ENCODE assay signal across 19 mouse cellular contexts in the genomic region with DNA sequence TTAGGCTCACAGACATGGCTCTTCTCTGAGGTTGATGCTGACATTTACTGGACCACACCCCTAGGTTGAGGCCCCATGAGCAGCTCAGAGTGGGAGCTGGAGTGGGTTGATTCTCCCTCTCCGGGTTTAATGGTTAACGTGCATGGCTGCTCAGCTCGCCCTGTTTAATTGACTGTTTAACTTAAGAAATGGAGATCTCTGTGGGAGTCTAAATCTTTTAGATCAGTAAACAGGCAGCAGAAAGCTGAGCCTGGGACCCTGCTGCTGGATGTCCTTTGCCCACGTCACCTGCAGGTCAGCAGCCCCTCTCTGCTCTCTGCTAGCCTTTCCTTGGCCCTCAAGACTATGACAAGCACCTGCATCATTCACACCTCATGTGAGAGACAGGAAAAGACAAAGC. TPM values are rescaled to one million over a fixed set of nuclear protein-coding genes. Genes with fewer than 3 reads are reported as not detected.
DNase-seq lines count a peak whose midpoint lies in the region; TF ChIP-seq lines count a peak whose summit lies in the region.
"Had no signal": no experiment of that assay in that cellular context is flagged by ENCODE, and none has a peak within 500 bp of the region (broad histone marks: within the 10 kb centered on the region; RNA-seq: fewer than 3 reads in every experiment).

No protein-coding gene starts in this region.

- WGBS in kidney, adult 2 months = 24% methylated on average over 4 of the region's 4 CpGs

- TF ChIP-seq CTCF in left cerebral cortex, adult 2 months (IDR thresholded peaks at IDR 0.05) = no peak
- TF ChIP-seq CTCF in cortical plate, adult 2 months (IDR thresholded peaks at IDR 0.05; ENCODE audit: extremely low read depth, insufficient read depth, low read length) = no peak
- no peak for TF ChIP-seq CTCF in kidney, adult 2 months (conservative IDR thresholded peaks at IDR 0.05; ENCODE audit: insufficient read depth, insufficient read length, low read depth, low read length)

- intact Hi-C loops in left cerebral cortex, adult 2 months (cut with DNase I) = no loop called here
- intact Hi-C loops in gastrocnemius, postnatal 36 days (cut with DNase I) = no loop called here
- intact Hi-C loops in heart, postnatal 36 days (cut with DNase I) = no loop called here
- intact Hi-C loops in left cerebral cortex, postnatal 36 days (cut with DNase I) = loop anchor here (5.0 kb wide), 1 partner anchor 69 kb away; no protein-coding TSS in a partner anchor

- DNase-seq in left cerebral cortex, adult 2 months (ENCODE audit: extremely low spot score in 1 of 2, low spot score in 2 of 2) = no peak
- DNase-seq in left cerebral cortex, adult 8-10 months (ENCODE audit: low spot score in 2 of 2) = no peak
- peak; percentile 85 for DNase-seq in kidney, adult 2 months
- DNase-seq in kidney, postnatal 25 days = peak; percentile 64 to 80
- DNase-seq in gastrocnemius, postnatal 36 days = no peak
- DNase-seq in heart, postnatal 36 days = no peak
- no peak for DNase-seq in left cerebral cortex, postnatal 36 days (ENCODE audit: low spot score in 2 of 2)
- DNase-seq: cerebellum, postnatal 14 days; forebrain, postnatal 0 days; lung, adult 2 months; retina, postnatal 1 day; thymus, postnatal 36 days had no signal

- no peaks in the 10 kb centered on the region for H3K36me3 ChIP-seq in kidney, adult 2 months (ENCODE audit: control insufficient read depth, insufficient read depth, low read length)
- H3K36me3 ChIP-seq: embryonic facial prominence, embryonic 10.5 days; heart, embryonic 13.5 days; neural tube, embryonic 15.5 days had no signal

- peaks cover 24% of the 10 kb centered on the region for H3K4me1 ChIP-seq in cortical plate, adult 2 months (ENCODE audit: control insufficient read depth, insufficient read depth, low read length)
- peaks cover 15% of the 10 kb centered on the region for H3K4me1 ChIP-seq in kidney, adult 2 months (ENCODE audit: control insufficient read depth, insufficient read depth, low read length)

- peak overlapping the region; percentile 86 for H3K27ac ChIP-seq in left cerebral cortex, adult 2 months
- H3K27ac ChIP-seq in cortical plate, adult 2 months (ENCODE audit: insufficient read depth, low read length) = peak overlapping the region; percentile 58; the same call in 1 of the 2 replicates
- peak overlapping the region; percentile 76 for H3K27ac ChIP-seq in kidney, adult 2 months (ENCODE audit: insufficient read depth, low read depth, low read length)
- H3K27ac ChIP-seq: embryonic facial prominence, embryonic 10.5 days; heart, embryonic 13.5 days; neural tube, embryonic 15.5 days had no signal

- no peak overlapping the region for H3K4me3 ChIP-seq in left cerebral cortex, adult 2 months
- no peak overlapping the region for H3K4me3 ChIP-seq in cortical plate, adult 2 months (ENCODE audit: insufficient read depth, low read length)
- no peak overlapping the region for H3K4me3 ChIP-seq in kidney, adult 2 months (ENCODE audit: insufficient read depth, low read depth, low read length)
- H3K4me3 ChIP-seq: embryonic facial prominence, embryonic 10.5 days; erythroblast, embryonic 14.5 days; heart, embryonic 13.5 days; neural tube, embryonic 15.5 days had no signal

- H3K27me3 ChIP-seq in kidney, adult 2 months (replicated peaks; ENCODE audit: control insufficient read depth, insufficient read depth, low read length) = no peaks in the 10 kb centered on the region
- H3K27me3 ChIP-seq: neural tube, embryonic 15.5 days had no signal

- no peak for TF ChIP-seq POLR2A in cortical plate, adult 2 months (IDR thresholded peaks at IDR 0.05; ENCODE audit: extremely low read depth, insufficient read depth, low read length)
- TF ChIP-seq POLR2A in kidney, adult 2 months (IDR thresholded peaks at IDR 0.05; ENCODE audit: low read depth, low read length) = no peak

RNA-seq across cellular contexts. Expression of a gene that starts 25.6 kb away (rescaled TPM):
- 100 to 1,000 TPM in 1 of 2 experiments, 10 to 100 TPM in 1; 58.6 to 100 TPM for total RNA-seq in left cerebral cortex, adult 2 months (2021)
- 10 to 100 TPM; 76.6 to 98.0 (median 87.1) TPM for total RNA-seq in left cerebral cortex, adult 8-10 months (2022)
- 69.7 and 71.4 TPM in 2 replicates for polyA plus RNA-seq in cortical plate, adult 2 months (2012; rRNA removed)
- polyA plus RNA-seq in kidney, adult 2 months (2012; rRNA removed) = 23.3 and 24.2 TPM in 2 replicates
- 1 to 10 TPM; 2.0 to 2.7 TPM for total RNA-seq in gastrocnemius, postnatal 36 days (2021)
- 1 to 10 TPM; 1.0 to 1.7 TPM for total RNA-seq in heart, postnatal 36 days (2021)
- total RNA-seq in left cerebral cortex, postnatal 36 days (2021) = 100 to 1,000 TPM in 1 of 2 experiments, 10 to 100 TPM in 1; 73.9 to 113 TPM
- total RNA-seq: megakaryocyte-erythroid progenitor cell, adult 5-6 weeks; monocyte, adult 5-6 weeks had no signal
- polyA plus RNA-seq: erythroblast, embryonic 14.5 days had no signal

Comparison
In these comparisons a context has a peak if more than half of its experiments do, and no peak if none do; other contexts are left out.
1. DNase-seq: peak in kidney, adult 2 months (single experiment) and kidney, postnatal 25 days (2 of 2); none in left cerebral cortex, adult 2 months (0 of 2), left cerebral cortex, adult 8-10 months (0 of 2), gastrocnemius, postnatal 36 days (0 of 2), heart, postnatal 36 days (0 of 2) and left cerebral cortex, postnatal 36 days (0 of 2).
2. RNA of a gene that starts 25.6 kb away (total RNA-seq): 73.9 to 113 TPM in left cerebral cortex, postnatal 36 days, 58.6 to 100 TPM in left cerebral cortex, adult 2 months and 76.6 to 98.0 TPM in left cerebral cortex, adult 8-10 months; 2.0 to 2.7 TPM in gastrocnemius, postnatal 36 days and 1.0 to 1.7 TPM in heart, postnatal 36 days; every median in the first group is over 10 times any median in the second.
3. Peak in every context shown above with its lines, with median percentiles within 50 percentile points of each other: H3K27ac ChIP-seq.